Mouse (Mus musculus) frontal cortex, adult 2 months (tissue): Measurements from ENCODE around the gene Itgav. TPM values are rescaled to one million over a fixed set of nuclear protein-coding genes. Genes with fewer than 3 reads are reported as not detected.
A peak's percentile ranks its signal among the peaks of the same experiment; 100 is the strongest.

Experiments used
- DNase-seq, 2 experiments: peaks; one replicate each; pipeline ENCODE4 v3.0.0; 2022; ENCODE audit warnings: low spot score in 1 of 2; ENCODE audit errors: extremely low spot score in 1 of 2
- polyA plus RNA-seq: library from polyadenylated mRNA; depleted of rRNA; stranded (reverse); fragments of >200 nt; gene quantifications from 2 replicates; pipeline ENCODE4 v1.2.3, GENCODE M21; 2012; rRNA removed

Itgav gene
- polyA plus RNA-seq, 1 experiment: 97.6 TPM

GRCm38 (mm10) chr2:83812483-83813272, 88.5 kb downstream of the Itgav start, which contains the start of gene Fam171b:
Gene Fam171b (plus strand): TSS chr2:83812636.
- peak; percentile 76 to 90 for DNase-seq

- DNase-seq: peak; percentile 26 to 67
Observed at GRCm38 (mm10) chr2:83813273-83813892, 89.2 kb downstream of the Itgav start.

- peak; percentile 49 to 81 for DNase-seq
Observed at GRCm38 (mm10) chr2:83814009-83814408, 89.8 kb downstream of the Itgav start.

- DNase-seq: no peak
Observed at GRCm38 (mm10) chr2:83816147-83816546, 92.0 kb downstream of the Itgav start.

GRCm38 (mm10) chr2:83825161-83825560, 101.0 kb downstream of the Itgav start:
- DNase-seq: no peak

GRCm38 (mm10) chr2:83828895-83829539, 104.8 kb downstream of the Itgav start:
- DNase-seq: peak in 1 of 2 experiments; percentile 34

GRCm38 (mm10) chr2:83832903-83833302, 108.7 kb downstream of the Itgav start:
- no peak for DNase-seq

GRCm38 (mm10) chr2:83835313-83836070, 111.3 kb downstream of the Itgav start:
- DNase-seq: no peak

GRCm38 (mm10) chr2:83848495-83848894, 124.3 kb downstream of the Itgav start:
- DNase-seq: no peak

- peak in 1 of 2 experiments; percentile 33 for DNase-seq
Observed at GRCm38 (mm10) chr2:83853423-83853822, 129.2 kb downstream of the Itgav start.

- DNase-seq: no peak
Observed at GRCm38 (mm10) chr2:83856236-83856635, 132.0 kb downstream of the Itgav start.

Other genes with a start within 250 kb of the Itgav start
- 113 and 114 TPM in 2 replicates for gene Zc3h15, start 80.0 kb upstream of the Itgav start, polyA plus RNA-seq
- 199 and 209 TPM in 2 replicates for gene Fam171b, start 88.2 kb downstream of the Itgav start, polyA plus RNA-seq
- gene Zswim2, start 216.8 kb downstream of the Itgav start, polyA plus RNA-seq: not detected in 2 replicates
- not detected in 2 replicates for gene Gm13698, start 231.3 kb downstream of the Itgav start, polyA plus RNA-seq
- not detected in 2 replicates for gene Gm13693, start 237.1 kb downstream of the Itgav start, polyA plus RNA-seq
- gene Gm13695, start 242.9 kb downstream of the Itgav start, polyA plus RNA-seq: not detected in 2 replicates
- not detected in 2 replicates for gene Gm13696, start 248.7 kb downstream of the Itgav start, polyA plus RNA-seq